Mouse (Mus musculus): ENCODE data around the gene Pf4. TPM values are rescaled to one million over a fixed set of nuclear protein-coding genes. Genes with fewer than 3 reads are reported as not detected.

Pf4 gene
- 21.2 and 21.6 TPM in 2 replicates for polyA plus RNA-seq (2012; rRNA removed)

DNA sequence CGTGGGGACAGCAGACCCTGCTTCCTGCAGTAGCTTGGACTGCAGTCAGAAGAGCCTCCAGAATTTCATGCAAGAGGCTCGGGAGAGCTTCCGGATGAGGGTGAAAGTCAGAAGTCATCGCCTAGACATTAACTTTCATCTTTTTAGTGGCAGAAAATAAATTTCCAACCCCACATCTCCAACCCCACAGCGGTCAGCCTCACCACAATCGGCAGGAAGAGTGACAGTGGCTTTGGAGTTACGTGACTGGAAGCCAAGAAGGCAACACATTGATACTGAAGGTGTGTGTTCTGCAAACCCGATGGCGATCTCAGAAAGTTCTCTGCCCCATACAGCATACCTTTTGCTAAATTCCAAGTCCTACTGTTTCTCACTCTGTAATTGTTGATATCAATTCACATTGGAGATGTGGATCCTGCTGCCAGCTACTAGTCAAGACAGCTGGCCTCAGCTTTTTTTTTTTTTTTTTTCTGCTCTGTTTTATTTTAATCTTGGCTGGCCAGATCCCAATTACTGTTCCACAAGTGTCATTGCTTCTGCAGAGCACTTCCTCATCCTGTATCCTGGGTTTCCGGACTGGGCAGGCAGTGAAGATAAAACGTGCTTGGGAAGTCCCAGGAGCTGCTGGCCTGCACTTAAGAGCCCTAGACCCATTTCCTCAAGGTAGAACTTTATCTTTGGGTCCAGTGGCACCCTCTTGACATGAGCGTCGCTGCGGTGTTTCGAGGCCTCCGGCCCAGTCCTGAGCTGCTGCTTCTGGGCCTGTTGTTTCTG, at the start of gene Pf4:
Gene Pf4, plus strand, starts transcription at position 556 of the 774 bp plus-strand sequence.

GRCm38 (mm10) chr5:90759077-90760065, 12.9 kb upstream of the Pf4 start, which contains the start of gene Cxcl5:
TSS of gene Cxcl5 (plus strand) at chr5:90759360.

DNA sequence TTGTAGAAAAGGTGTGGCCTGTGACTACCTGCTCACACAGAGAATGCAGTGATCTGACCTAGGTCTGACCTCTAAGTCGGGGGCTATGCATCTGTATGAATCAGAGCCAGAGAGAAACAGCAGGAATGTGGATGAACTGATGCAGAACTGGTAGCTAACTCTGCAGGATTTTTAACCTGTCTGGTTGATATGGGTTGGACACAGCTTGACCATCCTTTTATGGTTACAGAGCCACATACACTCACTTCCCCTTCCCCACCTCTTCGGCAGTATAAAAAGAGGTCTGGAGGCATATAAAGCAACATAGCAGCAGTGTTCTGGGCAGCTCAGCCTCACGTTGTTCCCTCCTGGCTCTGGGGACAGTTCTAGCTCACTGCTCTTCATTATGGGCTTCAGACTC, 4.0 kb upstream of the Pf4 start, which contains the start of gene Ppbp:
Gene Ppbp, plus strand, starts transcription at position 301 of the 400 bp plus-strand sequence.

GRCm38 (mm10) chr5:90785659-90786588, 13.7 kb downstream of the Pf4 start, which contains the start of gene Cxcl3:
TSS of gene Cxcl3 (plus strand) at chr5:90786103.

DNA sequence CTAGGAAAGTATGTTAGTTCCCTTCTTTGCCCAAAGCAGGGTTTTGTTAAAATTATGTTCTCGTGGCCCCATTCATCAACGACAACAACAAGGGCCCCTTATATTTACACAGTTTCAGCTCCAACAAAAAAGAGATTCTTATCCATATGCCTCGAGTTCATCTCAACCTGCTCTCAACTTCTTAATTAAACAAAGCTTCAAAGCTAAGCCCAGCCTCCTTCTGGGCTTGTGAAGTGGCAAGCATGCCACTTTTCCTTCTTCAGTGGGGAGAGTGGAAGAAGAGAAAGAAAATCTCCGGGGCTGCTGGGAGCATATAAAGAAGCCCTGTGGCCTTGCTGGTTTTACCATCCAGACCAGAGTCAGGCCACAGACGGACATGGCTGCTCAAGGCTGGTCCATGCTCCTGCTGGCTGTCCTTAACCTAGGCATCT, 22.0 kb downstream of the Pf4 start, which contains the start of gene Cxcl15:
Gene Cxcl15, plus strand, starts transcription at position 340 of the 431 bp plus-strand sequence.

Other genes starting within 250 kb of the Pf4 start
- gene 5830473C10Rik, start 211.3 kb upstream of the Pf4 start, polyA plus RNA-seq (2012; rRNA removed), result 0.21 and 0.26 TPM in 2 replicates
- 0.32 and 0.63 TPM in 2 replicates for gene Rassf6, start 131.8 kb upstream of the Pf4 start, polyA plus RNA-seq (2012; rRNA removed)
- gene Cxcl5, start 13.1 kb upstream of the Pf4 start, polyA plus RNA-seq (2012; rRNA removed), result 0.50 and 0.60 TPM in 2 replicates
- gene Ppbp, start 3.9 kb upstream of the Pf4 start, polyA plus RNA-seq (2012; rRNA removed), result 0.30 and 1.2 TPM in 2 replicates
- gene Cxcl3, start 13.7 kb downstream of the Pf4 start, polyA plus RNA-seq (2012; rRNA removed), result 0.26 and 0.45 TPM in 2 replicates
- not detected in 2 replicates for gene Cxcl15, start 22.1 kb downstream of the Pf4 start, polyA plus RNA-seq (2012; rRNA removed)
- 6.2 and 9.2 TPM in 2 replicates for gene Cxcl1, start 118.8 kb downstream of the Pf4 start, polyA plus RNA-seq (2012; rRNA removed)
- gene Cxcl2, start 131.4 kb downstream of the Pf4 start, polyA plus RNA-seq (2012; rRNA removed), result 1.4 and 5.1 TPM in 2 replicates
- 53.7 and 99.6 TPM in 2 replicates for gene Mthfd2l, start 158.7 kb downstream of the Pf4 start, polyA plus RNA-seq (2012; rRNA removed)